Mouse (Mus musculus): Measurements from ENCODE around the gene Gm8246.
"Not testable (repeated sequence)": the region's sequence is repeated elsewhere in the genome, so short reads cannot be mapped to it uniquely, and the experiment has no call there.

- not testable (repeated sequence) for TF ChIP-seq CTCF, EP300 (IDR thresholded peaks at IDR 0.05; ENCODE audit: low read depth)
These were observed 17.2 kb downstream of the Gm8246 start for GRCm38 (mm10) chr14:5460469-5460868.

Measured in heart, postnatal 0 days (tissue).